Mouse (Mus musculus): Measurements from ENCODE around the gene Zfp992. TPM values are rescaled to one million over a fixed set of nuclear protein-coding genes. Genes with fewer than 3 reads are reported as not detected.
"Not testable (repeated sequence)": the region's sequence is repeated elsewhere in the genome, so short reads cannot be mapped to it uniquely, and the experiment has no call there.

Zfp992 gene
- polyA plus RNA-seq, 1 experiment from 2014 or later: 3.0 TPM

GRCm38 (mm10) chr4:146483571-146484280, 34.9 kb downstream of the Zfp992 start:
- not testable (repeated sequence) for H3K27ac ChIP-seq (ENCODE audit: low read length); H3K9ac ChIP-seq (ENCODE audit: low read depth, low read length); H3K4me3 ChIP-seq (ENCODE audit: low read length); H3K27me3 ChIP-seq (replicated peaks; ENCODE audit: control insufficient read depth, insufficient read depth, low read length); H3K36me3 ChIP-seq (ENCODE audit: control insufficient read depth, insufficient read depth, low read length); H3K4me1 ChIP-seq (ENCODE audit: control insufficient read depth, insufficient read depth, low read length); H3K4me2 ChIP-seq (ENCODE audit: low read depth, low read length)
- ATAC-seq: peak; percentile 56
- 72% methylated on average over 13 of the region's 13 CpGs for WGBS
- peaks cover 42% of the 10 kb centered on the region for H3K9me3 ChIP-seq (ENCODE audit: control insufficient read depth, low read length)

DNA sequence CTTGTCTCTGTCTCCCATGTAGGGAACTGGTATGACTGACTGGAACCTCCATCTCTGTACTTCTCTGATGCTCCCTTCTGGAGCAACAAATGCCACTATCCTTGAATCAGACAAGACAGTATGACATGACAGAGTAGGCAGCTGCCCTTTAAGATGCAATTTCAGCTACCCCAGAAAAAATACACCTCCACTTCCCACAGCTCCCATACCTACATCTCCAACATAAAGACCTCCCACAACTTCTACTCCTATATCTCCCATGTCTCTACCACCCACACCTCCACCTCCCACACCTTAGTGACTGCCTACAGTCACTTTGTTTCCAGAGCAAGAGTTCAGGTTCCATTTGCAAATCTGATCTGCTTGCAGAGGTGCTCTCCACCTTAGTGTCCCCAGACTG, 35.9 kb downstream of the Zfp992 start:
- not testable (repeated sequence) for H3K9ac ChIP-seq (ENCODE audit: low read depth, low read length); ATAC-seq; H3K4me2 ChIP-seq (ENCODE audit: low read depth, low read length); H3K4me3 ChIP-seq (ENCODE audit: low read length); H3K4me1 ChIP-seq (ENCODE audit: control insufficient read depth, insufficient read depth, low read length); H3K27me3 ChIP-seq (replicated peaks; ENCODE audit: control insufficient read depth, insufficient read depth, low read length); H3K27ac ChIP-seq (ENCODE audit: low read length); H3K36me3 ChIP-seq (ENCODE audit: control insufficient read depth, insufficient read depth, low read length)
- H3K9me3 ChIP-seq (ENCODE audit: control insufficient read depth, low read length): peaks cover 45% of the 10 kb centered on the region

DNA sequence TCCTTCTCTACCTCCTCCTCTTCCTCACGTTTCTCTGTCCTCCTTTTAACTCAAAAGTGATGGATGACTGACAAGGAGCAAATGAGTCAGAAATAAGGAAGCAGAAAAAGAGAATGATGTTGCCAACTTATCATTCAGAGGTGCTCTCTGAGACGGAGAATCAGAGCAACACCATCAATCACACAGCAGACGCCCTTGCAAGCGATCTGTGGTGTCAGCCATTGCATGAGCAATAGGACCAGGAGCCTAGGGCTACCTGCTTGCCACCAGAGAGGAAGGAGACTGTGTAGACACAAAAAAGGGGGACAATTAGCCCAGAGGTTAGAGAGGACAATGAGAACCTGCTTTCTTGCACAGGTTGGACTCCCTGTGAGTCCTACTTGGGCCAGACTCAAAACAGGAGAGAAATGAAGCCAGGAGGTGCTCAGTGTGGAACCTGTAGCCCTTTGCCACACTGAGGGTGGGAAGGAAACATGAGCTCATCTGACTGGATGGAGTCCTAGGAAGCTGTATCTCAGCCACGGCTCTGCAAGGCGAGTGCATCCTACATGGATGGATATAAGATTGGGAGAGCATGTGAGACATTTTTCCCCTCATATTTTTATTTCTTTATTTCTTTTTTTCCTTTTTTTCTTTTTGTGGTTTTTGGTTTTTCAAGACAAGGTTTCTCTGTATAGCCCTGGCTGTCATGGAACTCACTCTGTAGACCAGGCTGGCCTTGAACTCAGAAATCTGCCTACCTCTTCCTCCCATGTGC, 36.5 kb downstream of the Zfp992 start:
- H3K9me3 ChIP-seq (ENCODE audit: control insufficient read depth, low read length): peaks cover 43% of the 10 kb centered on the region
- H3K27me3 ChIP-seq (replicated peaks; ENCODE audit: control insufficient read depth, insufficient read depth, low read length): not testable (repeated sequence)

DNA sequence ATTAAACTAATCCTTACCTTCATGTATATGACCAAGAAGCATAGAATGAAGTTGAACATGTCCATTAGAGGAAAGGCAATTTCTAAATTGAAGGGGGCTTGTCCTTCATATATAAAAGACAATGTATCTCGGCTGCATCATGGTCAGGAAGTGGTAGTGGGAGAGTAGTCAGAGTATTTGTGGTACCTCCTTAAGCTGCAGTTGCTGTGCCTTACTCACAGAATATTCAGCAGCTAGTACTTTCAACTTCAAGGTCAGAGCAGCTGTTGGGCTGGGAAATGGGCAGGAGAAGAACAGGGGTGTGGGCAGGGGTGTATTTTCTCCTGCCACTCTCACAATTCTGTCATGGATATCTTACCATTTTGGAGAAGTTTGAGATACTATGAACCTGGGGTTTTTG, 37.9 kb downstream of the Zfp992 start:
- not testable (repeated sequence) for H3K9ac ChIP-seq (ENCODE audit: low read depth, low read length); H3K36me3 ChIP-seq (ENCODE audit: control insufficient read depth, insufficient read depth, low read length); H3K4me1 ChIP-seq (ENCODE audit: control insufficient read depth, insufficient read depth, low read length); H3K27me3 ChIP-seq (replicated peaks; ENCODE audit: control insufficient read depth, insufficient read depth, low read length); H3K27ac ChIP-seq (ENCODE audit: low read length); H3K4me3 ChIP-seq (ENCODE audit: low read length); H3K4me2 ChIP-seq (ENCODE audit: low read depth, low read length)
- peak; percentile 29; the same call in 1 of the 2 replicates for ATAC-seq
- peaks cover 36% of the 10 kb centered on the region for H3K9me3 ChIP-seq (ENCODE audit: control insufficient read depth, low read length)
- 70% methylated on average over 1 of the region's 1 CpGs for WGBS

More for the DNA sequence above, 36.5 kb downstream of the Zfp992 start:
- H3K4me2 ChIP-seq (ENCODE audit: low read depth, low read length); H3K9ac ChIP-seq (ENCODE audit: low read depth, low read length); H3K27ac ChIP-seq (ENCODE audit: low read length); ATAC-seq; H3K4me3 ChIP-seq (ENCODE audit: low read length); H3K4me1 ChIP-seq (ENCODE audit: control insufficient read depth, insufficient read depth, low read length); H3K36me3 ChIP-seq (ENCODE audit: control insufficient read depth, insufficient read depth, low read length): not testable (repeated sequence)
- WGBS: 73% methylated on average over 6 of the region's 6 CpGs

DNA sequence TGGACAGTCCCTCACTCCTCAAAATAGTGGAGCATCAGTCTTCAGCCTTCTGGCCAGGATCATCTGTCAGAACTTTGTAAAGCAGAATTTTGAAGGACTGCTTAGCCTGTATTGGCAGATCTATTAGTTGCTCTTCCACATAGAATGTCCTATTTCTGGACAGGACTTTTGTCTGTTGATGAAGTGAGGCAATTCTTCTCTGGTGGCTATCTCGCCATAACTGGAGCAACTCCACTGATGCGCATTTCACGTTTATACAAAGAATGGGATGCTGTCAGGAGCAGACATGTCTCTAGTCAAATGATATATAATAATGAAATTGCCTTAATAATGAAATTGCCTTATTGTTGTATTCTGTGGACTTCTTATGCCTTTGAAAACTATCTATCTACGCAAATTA, 40.4 kb downstream of the Zfp992 start:
- not testable (repeated sequence) for ATAC-seq; H3K27ac ChIP-seq (ENCODE audit: low read length); H3K4me2 ChIP-seq (ENCODE audit: low read depth, low read length); H3K4me1 ChIP-seq (ENCODE audit: control insufficient read depth, insufficient read depth, low read length); H3K36me3 ChIP-seq (ENCODE audit: control insufficient read depth, insufficient read depth, low read length); H3K9ac ChIP-seq (ENCODE audit: low read depth, low read length); H3K27me3 ChIP-seq (replicated peaks; ENCODE audit: control insufficient read depth, insufficient read depth, low read length); H3K4me3 ChIP-seq (ENCODE audit: low read length)
- peaks cover 35% of the 10 kb centered on the region for H3K9me3 ChIP-seq (ENCODE audit: control insufficient read depth, low read length)
- WGBS: 75% methylated on average over 4 of the region's 4 CpGs

DNA sequence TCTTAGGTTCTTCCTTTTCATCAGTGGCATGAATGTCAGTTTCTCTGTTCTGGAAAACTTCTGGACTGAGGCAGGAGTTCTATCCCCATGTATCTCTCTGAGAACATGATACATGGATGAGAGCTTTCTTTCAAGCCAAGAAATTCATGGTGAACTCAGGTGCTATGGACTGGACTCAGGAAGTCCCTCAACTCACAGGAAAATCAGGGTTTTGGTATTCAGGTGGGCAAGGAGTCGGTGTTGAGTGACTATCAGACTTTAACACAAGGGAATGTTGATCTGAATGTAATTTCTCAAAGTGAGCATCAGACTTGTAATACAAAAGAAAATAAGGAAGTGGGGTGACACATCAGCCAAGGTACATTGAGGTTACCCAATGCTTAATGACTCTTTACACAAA, 43.2 kb downstream of the Zfp992 start:
- H3K9ac ChIP-seq (ENCODE audit: low read depth, low read length); H3K36me3 ChIP-seq (ENCODE audit: control insufficient read depth, insufficient read depth, low read length); H3K4me3 ChIP-seq (ENCODE audit: low read length); H3K4me1 ChIP-seq (ENCODE audit: control insufficient read depth, insufficient read depth, low read length); ATAC-seq; H3K4me2 ChIP-seq (ENCODE audit: low read depth, low read length); H3K27ac ChIP-seq (ENCODE audit: low read length); H3K27me3 ChIP-seq (replicated peaks; ENCODE audit: control insufficient read depth, insufficient read depth, low read length): not testable (repeated sequence)
- 78% methylated on average over 1 of the region's 1 CpGs for WGBS
- H3K9me3 ChIP-seq (ENCODE audit: control insufficient read depth, low read length): peaks cover 25% of the 10 kb centered on the region

GRCm38 (mm10) chr4:146492439-146492838, 43.6 kb downstream of the Zfp992 start:
- no peak overlapping the region for H3K27ac ChIP-seq (ENCODE audit: low read length)
- no peak overlapping the region for H3K4me2 ChIP-seq (ENCODE audit: low read depth, low read length)
- no peak for ATAC-seq
- no peaks in the 10 kb centered on the region for H3K4me1 ChIP-seq (ENCODE audit: control insufficient read depth, insufficient read depth, low read length)
- H3K36me3 ChIP-seq (ENCODE audit: control insufficient read depth, insufficient read depth, low read length): no peaks in the 10 kb centered on the region
- H3K9ac ChIP-seq (ENCODE audit: low read depth, low read length): no peak overlapping the region
- H3K27me3 ChIP-seq (replicated peaks; ENCODE audit: control insufficient read depth, insufficient read depth, low read length): no peaks in the 10 kb centered on the region
- H3K9me3 ChIP-seq (ENCODE audit: control insufficient read depth, low read length): peaks cover 25% of the 10 kb centered on the region
- H3K4me3 ChIP-seq (ENCODE audit: low read length): no peak overlapping the region

DNA sequence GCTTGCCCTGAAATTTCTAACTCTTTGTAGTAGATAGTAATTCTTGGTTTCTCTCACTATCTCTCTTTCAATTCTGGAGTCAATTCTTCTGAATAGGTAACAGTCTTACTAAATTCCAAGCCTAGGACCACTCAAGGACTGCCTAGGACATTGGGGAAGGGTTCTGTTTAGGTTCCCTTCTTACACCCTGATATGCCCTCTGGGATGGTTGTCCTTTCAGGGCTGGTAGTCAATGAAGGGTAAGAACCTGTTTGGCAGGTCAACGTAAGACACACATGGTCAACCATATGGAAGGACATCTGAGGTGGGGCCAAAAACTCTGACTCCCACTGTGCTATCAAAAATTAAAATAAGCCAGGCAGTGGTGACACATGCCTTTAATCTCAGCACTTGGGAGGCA, 44.0 kb downstream of the Zfp992 start:
- Histone ChIP-seq H3K9me3 (ENCODE audit: control insufficient read depth, low read length) (peaks cover 28% of the 10 kb centered on the region), H3K36me3 (ENCODE audit: control insufficient read depth, insufficient read depth, low read length) (no peaks in the 10 kb centered on the region), H3K27ac (ENCODE audit: low read length) (no peak overlapping the region), H3K9ac (ENCODE audit: low read depth, low read length) (no peak overlapping the region), H3K4me2 (ENCODE audit: low read depth, low read length) (no peak overlapping the region), H3K27me3 (replicated peaks; ENCODE audit: control insufficient read depth, insufficient read depth, low read length) (no peaks in the 10 kb centered on the region), H3K4me1 (ENCODE audit: control insufficient read depth, insufficient read depth, low read length) (no peaks in the 10 kb centered on the region), H3K4me3 (ENCODE audit: low read length) (no peak overlapping the region)
- no peak for ATAC-seq
- WGBS: 46% methylated on average over 1 of the region's 1 CpGs

- H3K27me3 ChIP-seq (replicated peaks; ENCODE audit: control insufficient read depth, insufficient read depth, low read length); H3K4me1 ChIP-seq (ENCODE audit: control insufficient read depth, insufficient read depth, low read length); H3K9ac ChIP-seq (ENCODE audit: low read depth, low read length); H3K4me3 ChIP-seq (ENCODE audit: low read length); H3K36me3 ChIP-seq (ENCODE audit: control insufficient read depth, insufficient read depth, low read length); H3K4me2 ChIP-seq (ENCODE audit: low read depth, low read length); H3K27ac ChIP-seq (ENCODE audit: low read length): not testable (repeated sequence)
- ATAC-seq: peak; percentile 25; the same call in 1 of the 2 replicates
- WGBS: 86% methylated on average over 6 of the region's 6 CpGs
- peaks cover 31% of the 10 kb centered on the region for H3K9me3 ChIP-seq (ENCODE audit: control insufficient read depth, low read length)
These were observed 44.6 kb downstream of the Zfp992 start for GRCm38 (mm10) chr4:146493319-146493907.
